Comparison of ENCODE assay signal across 14 mouse cellular contexts in the genomic region with DNA sequence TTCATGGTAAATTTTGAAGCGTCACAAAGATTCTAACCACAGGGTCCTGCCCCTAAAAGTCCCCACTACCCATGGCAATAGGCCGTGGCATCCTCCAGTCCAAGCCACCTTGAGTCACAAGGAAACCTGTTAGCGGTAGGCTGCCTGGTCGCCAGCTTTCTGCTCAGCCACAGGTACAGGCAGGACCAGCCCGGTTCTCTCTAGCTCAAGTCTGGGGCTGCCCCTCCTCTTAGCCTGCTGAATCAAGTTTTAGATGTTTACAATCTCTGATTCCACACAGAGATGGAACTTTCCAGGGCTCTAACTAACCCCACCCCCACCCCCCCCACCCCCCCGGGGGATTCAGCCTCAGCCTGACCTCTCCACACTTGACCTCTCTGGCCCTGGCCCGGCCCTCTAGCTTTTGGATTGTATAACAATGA. TPM values are rescaled to one million over a fixed set of nuclear protein-coding genes. Genes with fewer than 3 reads are reported as not detected.
DNase-seq lines count a peak whose midpoint lies in the region; ATAC-seq and TF ChIP-seq lines count a peak whose summit lies in the region.
"Had no signal": no experiment of that assay in that cellular context is flagged by ENCODE, and none has a peak within 500 bp of the region (broad histone marks: within the 10 kb centered on the region; RNA-seq: fewer than 3 reads in every experiment).

No protein-coding gene starts in this region.

- H3K4me2 ChIP-seq in midbrain, embryonic 11.5 days, result no peak overlapping the region
- H3K4me2 ChIP-seq: midbrain, embryonic 12.5 days had no signal

- TF ChIP-seq CTCF in ES-Bruce4 (IDR thresholded peaks at IDR 0.05; ENCODE audit: low read depth, low read length), result no peak
- no peak for TF ChIP-seq CTCF in kidney, adult 2 months (conservative IDR thresholded peaks at IDR 0.05; ENCODE audit: insufficient read depth, insufficient read length, low read depth, low read length)

- peaks cover 34% of the 10 kb centered on the region for H3K27me3 ChIP-seq in midbrain, embryonic 10.5 days (ENCODE audit: low read depth, poor library complexity, severe bottlenecking)
- H3K27me3 ChIP-seq in midbrain, embryonic 11.5 days (ENCODE audit: control insufficient read depth, insufficient read depth, low read length), result peaks cover 2% of the 10 kb centered on the region; the same call in 1 of the 2 replicates
- H3K27me3 ChIP-seq in ES-Bruce4 (ENCODE audit: control insufficient read depth, insufficient read depth, low read length, poor library complexity, severe bottlenecking), result no peaks in the 10 kb centered on the region
- H3K27me3 ChIP-seq in kidney, adult 2 months (replicated peaks; ENCODE audit: control insufficient read depth, insufficient read depth, low read length), result no peaks in the 10 kb centered on the region

- ATAC-seq in midbrain, embryonic 11.5 days (ENCODE audit: low FRiP score), result no peak
- ATAC-seq: forebrain, postnatal 0 days had no signal

- no peak for DNase-seq in midbrain, embryonic 10.5 days (ENCODE audit: low spot score)
- no peak for DNase-seq in midbrain, embryonic 11.5 days (ENCODE audit: low spot score, missing footprints)
- DNase-seq in kidney, adult 2 months, result peak; percentile 77
- DNase-seq in naive thymus-derived CD4-positive, alpha-beta T cell, adult 2 months (ENCODE audit: low read depth), result peak; percentile 64
- no peak for DNase-seq in ovary, adult 18-20 months (ENCODE audit: low spot score)
- DNase-seq in cerebellum, adult 9-10 months, result no peak
- DNase-seq in cerebellum, postnatal 10 days, result no peak
- DNase-seq: cerebellum, adult 11 months; forebrain, postnatal 0 days; lung, adult 18-20 months; right cerebral cortex, postnatal 25 days had no signal

- no peak overlapping the region for H3K9ac ChIP-seq in midbrain, embryonic 11.5 days (ENCODE audit: low read length)
- no peak overlapping the region for H3K9ac ChIP-seq in ES-Bruce4 (ENCODE audit: low read depth, poor library complexity, severe bottlenecking)
- H3K9ac ChIP-seq: forebrain, postnatal 0 days; midbrain, embryonic 12.5 days had no signal

- peak; percentile 96 for TF ChIP-seq EP300 in ES-Bruce4 (IDR thresholded peaks at IDR 0.05; ENCODE audit: insufficient read depth, low read depth, low read length)

- 48% methylated on average over 7 of the region's 7 CpGs for WGBS in midbrain, embryonic 10.5 days
- WGBS in midbrain, embryonic 11.5 days, result 41% methylated on average over 7 of the region's 7 CpGs
- 41% methylated on average over 7 of the region's 7 CpGs for WGBS in kidney, adult 2 months

- no peaks in the 10 kb centered on the region for H3K36me3 ChIP-seq in midbrain, embryonic 10.5 days
- no peaks in the 10 kb centered on the region for H3K36me3 ChIP-seq in midbrain, embryonic 11.5 days (ENCODE audit: control insufficient read depth, insufficient read depth, low read length)
- no peaks in the 10 kb centered on the region for H3K36me3 ChIP-seq in ES-Bruce4 (ENCODE audit: control insufficient read depth, insufficient read depth, low read length, poor library complexity, severe bottlenecking)
- H3K36me3 ChIP-seq in kidney, adult 2 months (ENCODE audit: control insufficient read depth, insufficient read depth, low read length), result no peaks in the 10 kb centered on the region
- H3K36me3 ChIP-seq: midbrain, embryonic 12.5 days had no signal

- no peak overlapping the region for H3K4me3 ChIP-seq in midbrain, embryonic 10.5 days
- no peak overlapping the region for H3K4me3 ChIP-seq in midbrain, embryonic 11.5 days (ENCODE audit: low read depth, low read length)
- H3K4me3 ChIP-seq in ES-Bruce4 (ENCODE audit: low read depth, low read length), result no peak overlapping the region
- H3K4me3 ChIP-seq in kidney, adult 2 months (ENCODE audit: insufficient read depth, low read depth, low read length), result no peak overlapping the region
- H3K4me3 ChIP-seq: layer of hippocampus, adult 2 months; midbrain, embryonic 12.5 days had no signal

- H3K9me3 ChIP-seq in midbrain, embryonic 10.5 days (replicated peaks), result no peaks in the 10 kb centered on the region
- H3K9me3 ChIP-seq in midbrain, embryonic 11.5 days (ENCODE audit: control insufficient read depth, low read length), result no peaks in the 10 kb centered on the region
- no peaks in the 10 kb centered on the region for H3K9me3 ChIP-seq in ES-Bruce4 (replicated peaks; ENCODE audit: control insufficient read depth, insufficient read depth, low read length, poor library complexity, severe bottlenecking)
- H3K9me3 ChIP-seq: midbrain, embryonic 12.5 days had no signal

- H3K27ac ChIP-seq in midbrain, embryonic 10.5 days (replicated peaks), result peak overlapping the region; percentile 63; the same call in 1 of the 2 replicates
- no peak overlapping the region for H3K27ac ChIP-seq in midbrain, embryonic 11.5 days (ENCODE audit: low read depth, low read length)
- H3K27ac ChIP-seq in ES-Bruce4 (ENCODE audit: insufficient read depth, low read length), result peak overlapping the region; percentile 40; the same call in 1 of the 2 replicates
- H3K27ac ChIP-seq in kidney, adult 2 months (ENCODE audit: insufficient read depth, low read depth, low read length), result peak overlapping the region; percentile 83
- H3K27ac ChIP-seq: layer of hippocampus, adult 2 months; midbrain, embryonic 12.5 days had no signal

- peaks cover 28% of the 10 kb centered on the region for H3K4me1 ChIP-seq in midbrain, embryonic 10.5 days
- H3K4me1 ChIP-seq in midbrain, embryonic 11.5 days (ENCODE audit: control insufficient read depth, insufficient read depth, low read length), result peaks cover 11% of the 10 kb centered on the region
- H3K4me1 ChIP-seq in ES-Bruce4 (ENCODE audit: control insufficient read depth, insufficient read depth, low read length), result peaks cover 18% of the 10 kb centered on the region
- H3K4me1 ChIP-seq in kidney, adult 2 months (ENCODE audit: control insufficient read depth, insufficient read depth, low read length), result peaks cover 5% of the 10 kb centered on the region; the same call in 1 of the 2 replicates

- no peak for TF ChIP-seq POLR2A in ES-Bruce4 (IDR thresholded peaks at IDR 0.05; ENCODE audit: insufficient read depth, low read length)
- no peak for TF ChIP-seq POLR2A in kidney, adult 2 months (IDR thresholded peaks at IDR 0.05; ENCODE audit: low read depth, low read length)

RNA-seq across cellular contexts. Expression of a gene that starts 36.4 kb away (rescaled TPM):
- 619 and 802 TPM in 2 replicates for polyA plus RNA-seq in midbrain, embryonic 10.5 days (2016; fragmentation: Nextera tagmentation; extraction: Ambion mirVana)
- 500 and 543 TPM in 2 replicates for polyA plus RNA-seq in midbrain, embryonic 11.5 days (2014; fragmentation: Nextera tagmentation; extraction: Ambion mirVana)
- polyA plus RNA-seq in ES-Bruce4 (2011; ENCODE audit: insufficient read depth, insufficient read length, low read depth, missing spikeins), result 9.6 and 11.0 TPM in 2 replicates
- 259 and 289 TPM in 2 replicates for polyA plus RNA-seq in kidney, adult 2 months (2012; rRNA removed)

RNA-seq across cellular contexts. Expression of a gene that starts 53.7 kb away (rescaled TPM):
- 407 and 486 TPM in 2 replicates for polyA plus RNA-seq in midbrain, embryonic 10.5 days (2016; fragmentation: Nextera tagmentation; extraction: Ambion mirVana)
- 333 and 390 TPM in 2 replicates for polyA plus RNA-seq in midbrain, embryonic 11.5 days (2014; fragmentation: Nextera tagmentation; extraction: Ambion mirVana)
- 1,525 and 1,581 TPM in 2 replicates for polyA plus RNA-seq in ES-Bruce4 (2011; ENCODE audit: insufficient read depth, insufficient read length, low read depth, missing spikeins)
- 232 and 292 TPM in 2 replicates for polyA plus RNA-seq in kidney, adult 2 months (2012; rRNA removed)

Comparison
In these comparisons a context has a peak if more than half of its experiments do, and no peak if none do; other contexts are left out.
1. DNase-seq: peak in kidney, adult 2 months (single experiment) and naive thymus-derived CD4-positive, alpha-beta T cell, adult 2 months (single experiment); none in midbrain, embryonic 10.5 days (single experiment), midbrain, embryonic 11.5 days (single experiment), ovary, adult 18-20 months (single experiment), cerebellum, adult 9-10 months (single experiment) and cerebellum, postnatal 10 days (0 of 2).
2. RNA of a gene that starts 36.4 kb away (polyA plus RNA-seq): 619 to 802 TPM in midbrain, embryonic 10.5 days, 500 to 543 TPM in midbrain, embryonic 11.5 days and 259 to 289 TPM in kidney, adult 2 months; 9.6 to 11.0 TPM in ES-Bruce4; every median in the first group is over 10 times any median in the second.